Mouse (Mus musculus): ENCODE measurements at regions not wholly inside any gene's neighbourhood (a gene's known extent, or its start where the extent isn't known, plus 50 kb on each side); places are given as distances from the start of the nearest gene placed in this dataset.

DNA sequence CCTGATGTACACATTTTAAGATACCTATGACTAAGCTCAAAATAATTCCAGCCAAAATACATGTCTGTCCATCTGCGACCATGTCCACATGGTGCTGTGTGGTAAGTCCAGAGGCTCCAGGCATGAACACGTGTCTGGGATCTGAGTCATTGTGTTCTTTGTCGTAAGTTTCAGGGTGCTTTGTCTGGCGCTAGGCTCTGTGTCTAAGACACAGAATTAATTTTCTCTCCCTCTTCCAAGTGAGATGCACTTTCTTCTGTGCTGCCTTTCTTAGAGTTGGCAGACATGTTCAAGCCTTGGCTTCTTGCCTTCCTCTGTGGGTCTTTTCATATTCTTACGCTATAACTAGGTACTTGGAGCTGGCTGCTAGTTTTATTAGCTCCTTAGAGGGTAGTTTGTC is 573.5 kb upstream of the Fam98a start:
- TF ChIP-seq POLR2A (IDR thresholded peaks at IDR 0.05; ENCODE audit: low read depth, low read length) (no peak), CTCF (IDR thresholded peaks at IDR 0.05; ENCODE audit: borderline replicate concordance, insufficient read depth, low read length) (no peak)
